Mouse (Mus musculus): ENCODE results near the gene Fam136a. TPM values are rescaled to one million over a fixed set of nuclear protein-coding genes. Genes with fewer than 3 reads are reported as not detected.

The Fam136a gene
- total and polyA plus RNA-seq, 3 experiments, result 152 to 339 (median 160) TPM

DNA sequence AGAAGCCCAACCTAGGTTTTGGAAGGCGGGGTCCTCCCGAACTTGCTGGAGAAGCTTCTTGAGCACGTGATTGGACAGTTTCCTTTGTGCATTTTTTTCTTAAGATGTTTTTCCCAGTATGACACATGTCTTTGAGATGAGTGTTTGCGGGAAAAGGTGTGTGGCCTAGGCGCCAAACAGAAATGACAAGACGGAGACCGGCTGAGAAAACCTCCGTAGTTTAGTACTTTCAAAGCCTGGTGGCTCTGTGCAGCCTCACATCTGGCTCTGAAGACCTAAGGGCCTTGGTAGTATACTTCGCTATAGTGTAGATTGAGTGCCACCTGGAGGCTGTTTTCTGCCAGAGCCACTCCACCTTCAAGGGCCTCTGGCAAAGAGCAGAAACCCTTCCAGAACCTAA, 35.5 kb downstream of the Fam136a start:
- DNase-seq (ENCODE audit: extremely low read depth), result peak; percentile 85
- dilution Hi-C loops (cut with MboI; ENCODE audit: extremely low pct_ligation_motif_present, extremely low pct_unique_long_range_greater_than_20kb, low sequenced_read_pairs) (no loop called here), in situ Hi-C loops (cut with MboI; ENCODE audit: low pct_ligation_motif_present, low pct_unique_long_range_greater_than_20kb, low sequenced_read_pairs) (loop anchor here (5.0 kb wide), 1 partner anchor 34 kb away; the partner anchor contains the start of gene Fam136a)
- Histone ChIP-seq H3K27me3 (replicated peaks) (peaks cover 8% of the 10 kb centered on the region), H3K4me2 (ENCODE audit: insufficient read depth, low read depth, poor library complexity, severe bottlenecking) (peak overlapping the region; percentile 79), H3K4me3 (replicated peaks in 1 of 3; ENCODE audit: low read depth in 2 of 3, low read length in 2 of 3, poor library complexity in 1 of 3) (peak overlapping the region in 1 of 3 experiments; percentile 19), H3K9me3 (replicated peaks; ENCODE audit: low read length) (no peaks in the 10 kb centered on the region), H3K4me1 (ENCODE audit: control insufficient read depth in 1 of 2, insufficient read depth in 2 of 2) (peaks cover 3 to 23% of the 10 kb centered on the region in 2 experiments; a peak in 3 of 4 replicates), H3K9ac (ENCODE audit: insufficient read depth, low read depth) (no peak overlapping the region), H3K36me3 (replicated peaks in 1 of 2; ENCODE audit: control insufficient read depth in 1 of 2, insufficient read depth in 1 of 2, low read length in 1 of 2) (no peaks in the 10 kb centered on the region), H3K27ac (ENCODE audit: insufficient read depth, low read depth) (no peak overlapping the region), H3K79me2 (replicated peaks; ENCODE audit: control insufficient read depth, extremely low read depth, insufficient read depth, poor library complexity, severe bottlenecking) (peaks cover 12% of the 10 kb centered on the region)
- peak; percentile 75 for TF ChIP-seq MYC (IDR thresholded peaks at IDR 0.05; ENCODE audit: low read depth, low read length)
- TF ChIP-seq MAZ (IDR thresholded peaks at IDR 0.05; ENCODE audit: low read depth, low read length), result peak; percentile 77
- TF ChIP-seq ZKSCAN1 (IDR thresholded peaks at IDR 0.05; ENCODE audit: borderline replicate concordance, low read depth, low read length), result no peak
- TF ChIP-seq NELFE (IDR thresholded peaks at IDR 0.05; ENCODE audit: low read depth, low read length), result peak; percentile 46; the same call in 1 of the 2 replicates
- TF ChIP-seq CTCF (conservative IDR thresholded peaks at IDR 0.05 in 1 of 2, IDR thresholded peaks at IDR 0.05 in 1 of 2; ENCODE audit: low read depth in 2 of 2, low read length in 2 of 2), result peak; percentile 41 to 97
- peak; percentile 77 for TF ChIP-seq MAX (IDR thresholded peaks at IDR 0.05; ENCODE audit: low read length)
- TF ChIP-seq E2F4 (IDR thresholded peaks at IDR 0.05; ENCODE audit: insufficient replicate concordance, low read depth, low read length), result 0 out of 2 replicates have a peak, but pooled peaks have one; percentile 52
- peak; percentile 82 for TF ChIP-seq SIN3A (IDR thresholded peaks at IDR 0.05; ENCODE audit: low read length)
- 0 out of 2 replicates have a peak, but pooled peaks have one; percentile 49 for TF ChIP-seq CHD1 (IDR thresholded peaks at IDR 0.05; ENCODE audit: low read depth, low read length)
- TF ChIP-seq MAFK (IDR thresholded peaks at IDR 0.05; ENCODE audit: insufficient replicate concordance, low read length), result 0 out of 2 replicates have a peak, but pooled peaks have one; percentile 10
- TF ChIP-seq USF2 (conservative IDR thresholded peaks at IDR 0.05; ENCODE audit: low read depth, low read length), result peak; percentile 34; the same call in 1 of the 2 replicates
- no peak; the same call in 1 of the 2 replicates for TF ChIP-seq UBTF (IDR thresholded peaks at IDR 0.05; ENCODE audit: low read depth, low read length)
- TF ChIP-seq CHD2 (IDR thresholded peaks at IDR 0.05; ENCODE audit: low read length), result 0 out of 2 replicates have a peak, but pooled peaks have one; percentile 38
- TF ChIP-seq ZNF384 (IDR thresholded peaks at IDR 0.05; ENCODE audit: low read depth, low read length), result 0 out of 2 replicates have a peak, but pooled peaks have one; percentile 43
- TF ChIP-seq ZC3H11A (IDR thresholded peaks at IDR 0.05; ENCODE audit: low read depth, low read length), result peak; percentile 41
- no peak for TF ChIP-seq POLR2A (IDR thresholded peaks at IDR 0.05; ENCODE audit: low read depth, low read length)
- peak; percentile 60 for TF ChIP-seq MEF2A (IDR thresholded peaks at IDR 0.05; ENCODE audit: borderline replicate concordance, low read depth, low read length)
- TF ChIP-seq SMC3 (IDR thresholded peaks at IDR 0.05; ENCODE audit: low read depth, low read length), result peak; percentile 84
- peak; percentile 45; the same call in 1 of the 2 replicates for TF ChIP-seq HCFC1 (IDR thresholded peaks at IDR 0.05; ENCODE audit: low read depth, low read length)
- peak; percentile 39; the same call in 1 of the 2 replicates for TF ChIP-seq ELF1 (IDR thresholded peaks at IDR 0.05; ENCODE audit: low read depth, low read length)
- peak; percentile 98 for TF ChIP-seq RAD21 (IDR thresholded peaks at IDR 0.05; ENCODE audit: low read depth, low read length)
- TF ChIP-seq JUND (conservative IDR thresholded peaks at IDR 0.05; ENCODE audit: low read depth, low read length), result peak; percentile 12; the same call in 1 of the 2 replicates
- TF ChIP-seq KAT2A (IDR thresholded peaks at IDR 0.05; ENCODE audit: insufficient replicate concordance, low read length), result no peak
- no peak; the same call in none of the 2 replicates for TF ChIP-seq JUN (IDR thresholded peaks at IDR 0.05; ENCODE audit: insufficient read depth, low read depth, low read length)
- no peak for TF ChIP-seq GABPA (IDR thresholded peaks at IDR 0.05; ENCODE audit: insufficient replicate concordance, low read depth, low read length)
- peak; percentile 76; the same call in 1 of the 2 replicates for TF ChIP-seq MXI1 (IDR thresholded peaks at IDR 0.05; ENCODE audit: low read depth, low read length)
- TF ChIP-seq RCOR1 (conservative IDR thresholded peaks at IDR 0.05; ENCODE audit: low read depth, low read length), result no peak
- peak; percentile 67 for TF ChIP-seq TCF12 (IDR thresholded peaks at IDR 0.05; ENCODE audit: low read depth, low read length)
- peak; percentile 74 for TF ChIP-seq BHLHE40 (IDR thresholded peaks at IDR 0.05; ENCODE audit: low read depth, low read length)
- TF ChIP-seq IRF4 (IDR thresholded peaks at IDR 0.05; ENCODE audit: low read depth, low read length), result peak; percentile 63
- TF ChIP-seq TBP (conservative IDR thresholded peaks at IDR 0.05; ENCODE audit: low read depth, low read length), result no peak
- peak; percentile 20; the same call in 1 of the 2 replicates for TF ChIP-seq USF1 (IDR thresholded peaks at IDR 0.05; ENCODE audit: low read depth, low read length)
- peak; percentile 54 for TF ChIP-seq NRF1 (IDR thresholded peaks at IDR 0.05; ENCODE audit: low read depth, low read length)
- no peak for TF ChIP-seq PAX5 (IDR thresholded peaks at IDR 0.05; ENCODE audit: low read length)
- TF ChIP-seq ZMIZ1 (IDR thresholded peaks at IDR 0.05; ENCODE audit: low read depth, low read length), result no peak
- no peak for TF ChIP-seq ETS1 (conservative IDR thresholded peaks at IDR 0.05; ENCODE audit: low read depth, low read length)
- TF ChIP-seq EP300 (IDR thresholded peaks at IDR 0.05; ENCODE audit: low read length), result no peak
- TF ChIP-seq POLR2AphosphoS2 (IDR thresholded peaks at IDR 0.05; ENCODE audit: low read depth, low read length), result no peak

Data from CH12.LX (cell line).